Mouse (Mus musculus) brain, embryonic 18.5 days (tissue): ENCODE data around the gene Smtnl1.

ENCODE experiments used
- DNase-seq: peaks from one replicate; pipeline ENCODE4 v3.0.0-alpha.2; 2012; ENCODE audit warnings: low read depth, low spot score

Gene Smtnl1

GRCm38 (mm10) chr2:84822552-84822951, at the start of gene Smtnl1:
TSS of gene Smtnl1 (minus strand) at chr2:84822652.
- no peak for DNase-seq

GRCm38 (mm10) chr2:84870623-84871160, 48.2 kb upstream of the Smtnl1 start:
- DNase-seq: no peak

DNA sequence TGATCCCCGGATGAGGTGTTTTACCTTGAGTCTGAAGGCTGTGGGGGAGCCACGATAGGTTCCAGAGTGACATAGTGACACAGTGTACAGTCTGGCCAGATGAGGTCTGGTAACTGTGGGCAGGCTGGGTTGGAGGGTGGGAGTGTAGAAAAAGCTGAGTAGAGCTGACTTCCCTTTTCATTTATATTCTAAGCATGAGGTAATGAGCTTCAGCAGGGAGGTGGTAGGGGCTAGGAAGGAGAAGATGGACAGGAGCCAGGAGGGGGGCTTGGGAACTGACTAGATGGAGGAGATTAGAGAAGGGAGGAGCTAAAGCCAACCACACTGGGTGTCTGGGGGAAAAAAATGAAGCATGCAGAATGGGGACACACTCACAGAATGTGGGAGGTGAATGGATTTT, 46.5 kb upstream of the Smtnl1 start:
- no peak for DNase-seq

GRCm38 (mm10) chr2:84868521-84868943, 46.1 kb upstream of the Smtnl1 start:
- no peak for DNase-seq

DNA sequence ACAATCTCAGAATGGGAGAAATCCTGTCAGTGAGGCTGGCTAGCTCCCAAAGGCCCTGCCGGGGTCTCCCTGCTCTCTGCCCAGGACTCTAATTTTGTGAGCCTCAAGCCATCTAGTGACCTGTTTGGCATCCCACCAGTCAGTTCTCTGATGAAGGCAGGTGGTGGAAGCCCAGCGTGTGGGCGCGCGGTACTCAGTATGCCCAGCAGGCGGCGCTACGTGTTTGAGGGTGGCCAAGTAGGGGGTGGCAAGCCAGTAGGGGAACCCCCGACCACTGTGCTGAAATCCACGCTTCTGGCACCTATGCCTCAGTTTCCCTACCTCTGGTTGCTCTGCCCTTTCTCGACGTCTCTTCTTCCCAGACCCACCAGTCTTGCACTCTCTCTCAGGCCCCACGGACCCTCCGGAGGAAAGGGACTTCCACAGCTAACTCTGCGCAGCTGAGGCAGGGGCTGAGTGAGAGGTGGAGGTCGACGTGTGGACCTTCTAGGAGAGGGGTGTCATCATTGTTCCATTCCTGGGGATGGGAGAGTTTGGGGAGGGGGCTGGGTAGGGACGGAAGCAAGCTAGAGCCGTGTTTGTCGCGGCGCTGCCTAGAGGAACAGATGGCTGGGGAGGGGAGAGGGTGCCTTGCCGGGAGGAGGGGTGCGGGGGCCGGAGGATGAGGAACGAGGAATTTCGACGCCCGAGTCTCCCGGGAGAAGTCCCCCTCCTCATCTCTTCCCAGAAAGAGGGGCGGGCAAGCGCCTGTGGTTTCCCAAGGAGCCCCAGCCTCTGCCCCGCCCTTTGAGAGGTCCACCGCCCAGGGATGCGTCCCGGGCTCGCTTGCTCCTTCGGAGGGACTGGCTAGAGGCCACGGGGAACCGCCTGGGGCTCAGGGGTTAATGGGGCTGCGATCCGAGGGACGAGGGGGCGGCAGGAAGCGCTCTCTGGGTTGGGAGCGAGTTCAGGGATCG, 43.4 kb upstream of the Smtnl1 start:
- DNase-seq: no peak

DNA sequence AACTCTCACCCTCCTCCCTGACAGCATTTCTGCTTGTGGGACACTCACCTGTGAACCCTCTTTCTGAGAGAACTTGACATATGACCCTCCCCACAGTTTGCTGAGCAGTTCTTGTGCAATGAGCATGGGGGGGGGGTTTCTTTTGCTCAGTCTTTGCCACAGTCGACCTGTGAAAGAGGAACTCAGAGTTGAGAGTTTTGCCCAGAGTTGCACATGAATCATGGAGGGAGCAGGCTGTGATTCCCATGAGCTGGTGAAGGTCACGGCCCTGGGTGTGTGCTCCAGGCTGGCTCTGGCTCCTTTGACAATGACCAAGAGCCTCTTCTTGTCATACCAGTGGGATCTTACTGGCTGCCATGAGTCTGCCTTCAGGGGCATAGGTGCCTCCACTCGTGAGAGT, 39.8 kb upstream of the Smtnl1 start:
- no peak for DNase-seq

DNA sequence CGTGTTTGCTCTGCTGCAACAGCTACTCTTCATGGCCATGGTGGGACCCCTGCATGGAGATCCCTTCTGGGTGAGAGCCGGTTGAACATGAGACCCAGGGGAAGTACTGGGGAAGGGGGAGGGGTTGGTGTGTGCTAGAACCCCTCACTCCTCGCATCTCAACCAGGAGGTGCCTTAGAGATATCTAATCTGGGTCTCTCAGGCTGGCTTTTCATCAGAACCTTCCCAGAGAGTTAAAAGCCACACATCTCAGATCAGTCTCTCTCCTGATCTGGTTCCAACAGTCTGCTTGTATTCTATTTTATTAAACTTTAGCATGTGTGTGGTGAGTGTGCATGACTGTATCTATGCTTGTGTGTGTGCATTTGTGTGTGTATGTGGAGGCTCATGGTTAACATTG, 39.0 kb upstream of the Smtnl1 start:
- no peak for DNase-seq

DNA sequence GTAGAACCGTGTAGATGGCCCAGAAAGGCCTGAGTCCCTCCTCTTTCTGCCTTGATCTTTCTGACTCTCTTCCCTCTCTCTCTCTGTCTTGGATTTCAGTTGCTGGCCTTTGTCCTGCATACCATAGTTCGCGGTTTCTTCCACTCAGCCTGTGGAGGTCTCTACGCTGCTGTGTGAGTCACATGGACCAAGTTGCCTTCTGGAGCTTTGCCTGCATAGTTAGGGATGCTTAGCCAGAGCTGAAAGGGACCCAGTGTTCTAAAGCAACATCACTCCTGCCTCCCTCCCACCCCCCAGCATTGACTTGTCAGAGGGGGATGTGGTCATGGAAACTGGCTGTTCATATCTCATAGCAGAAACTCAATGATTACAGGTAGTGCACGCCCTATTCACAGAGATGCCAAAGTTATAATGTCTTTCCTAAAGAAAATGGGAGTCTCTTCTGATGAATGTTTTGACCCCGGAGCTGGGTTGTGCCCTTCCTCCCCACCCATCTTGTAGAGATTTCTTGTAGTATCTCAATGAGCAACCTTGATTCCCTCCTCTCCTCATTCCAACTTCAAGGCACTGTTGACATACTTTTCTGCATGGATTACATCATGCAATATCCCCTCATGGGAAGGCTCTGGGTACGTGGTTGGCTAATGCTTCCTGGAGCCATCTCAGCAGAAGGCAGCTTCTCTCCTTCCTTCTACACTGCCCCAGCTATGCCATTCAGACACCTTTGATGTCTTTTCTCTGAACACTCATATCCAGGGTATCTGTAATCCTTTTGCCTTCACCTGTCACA, 37.7 kb upstream of the Smtnl1 start:
- DNase-seq: no peak

- DNase-seq: no peak
These were observed 36.1 kb upstream of the Smtnl1 start for GRCm38 (mm10) chr2:84858551-84858950.

- no peak for DNase-seq
These were observed 33.3 kb upstream of the Smtnl1 start for GRCm38 (mm10) chr2:84855732-84856131.

DNA sequence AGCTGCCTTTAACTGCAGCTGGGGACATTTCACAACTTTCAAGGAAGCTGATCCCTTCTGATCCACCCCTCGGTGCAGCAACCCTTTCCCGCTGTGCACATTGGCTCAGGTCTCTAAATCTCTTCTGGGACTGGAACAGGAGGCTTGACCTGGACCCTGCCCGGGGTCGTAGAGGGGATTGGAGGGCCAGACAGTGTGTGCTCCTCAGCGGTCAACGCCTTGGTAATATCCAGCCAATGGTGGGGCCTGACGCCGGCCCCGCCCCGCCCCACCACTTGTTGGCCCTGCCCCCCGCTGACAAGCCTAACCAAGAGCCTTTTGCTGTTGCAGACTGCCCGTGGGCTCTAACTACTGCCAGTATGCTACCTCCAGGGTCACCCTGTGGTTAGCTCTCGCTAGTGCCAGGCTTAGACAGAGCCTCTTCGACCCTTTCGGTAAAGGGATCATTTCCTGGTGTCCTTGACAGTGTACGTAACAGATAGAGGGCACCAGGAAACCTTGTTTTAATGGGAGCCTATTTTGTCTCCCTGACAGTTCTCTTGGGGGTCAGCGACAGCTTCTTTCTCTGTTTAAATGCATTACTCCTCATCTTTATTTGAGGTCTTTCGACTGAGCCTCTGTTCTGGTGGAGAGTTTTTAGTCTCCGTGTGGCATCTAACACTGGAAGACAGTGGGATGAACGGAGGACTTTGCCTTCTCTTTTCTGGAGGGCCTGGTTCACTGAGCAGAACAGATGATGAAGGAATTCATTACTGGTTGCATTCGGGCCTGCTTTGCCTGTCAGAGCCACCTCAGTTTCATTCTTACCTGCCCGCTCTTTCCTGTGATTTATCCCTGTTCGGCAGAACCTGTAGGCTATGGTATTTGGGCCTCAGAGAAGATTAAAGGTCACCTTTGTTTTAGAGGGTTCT, 28.9 kb upstream of the Smtnl1 start:
- no peak for DNase-seq

DNA sequence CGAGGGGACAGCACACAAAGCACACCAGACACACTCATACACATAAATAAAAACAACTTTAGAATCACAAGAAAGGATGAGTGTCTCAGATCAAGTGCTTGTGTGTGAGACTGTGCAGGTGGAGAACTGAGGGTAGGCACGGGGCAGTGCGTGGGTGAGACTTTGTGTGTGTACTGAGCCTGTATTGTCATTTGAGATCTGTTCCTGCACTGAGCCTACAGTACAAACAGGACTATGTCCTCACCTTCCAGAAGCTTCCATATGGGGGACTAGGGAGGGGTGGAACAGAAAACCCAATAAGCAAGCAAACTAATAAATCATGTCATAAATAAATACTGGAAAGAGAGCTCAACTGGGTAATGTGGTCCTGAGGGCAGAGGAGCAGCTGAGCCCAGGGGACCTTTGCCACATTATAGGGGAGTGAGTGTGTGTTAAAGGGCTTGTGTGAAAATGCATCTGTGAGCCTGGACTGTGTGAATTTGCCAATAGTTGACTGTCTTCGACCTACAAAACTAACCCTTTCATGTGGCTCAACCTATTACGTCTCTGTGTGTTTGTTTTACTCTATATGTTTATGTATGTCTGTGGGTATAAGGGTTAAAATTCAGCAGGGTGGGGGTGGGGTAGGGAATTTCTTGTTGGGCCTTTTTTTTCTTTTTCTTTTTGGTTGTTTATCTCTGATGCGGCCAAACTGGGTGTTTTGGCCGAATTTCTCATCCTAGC, 28.1 kb upstream of the Smtnl1 start:
- DNase-seq: no peak

- no peak for DNase-seq
These were observed 22.8 kb upstream of the Smtnl1 start for GRCm38 (mm10) chr2:84845226-84845625.

- no peak for DNase-seq
These were observed 21.2 kb upstream of the Smtnl1 start for GRCm38 (mm10) chr2:84843654-84844053.

GRCm38 (mm10) chr2:84841905-84842304, 19.5 kb upstream of the Smtnl1 start:
- DNase-seq: no peak

GRCm38 (mm10) chr2:84840748-84841563, 18.5 kb upstream of the Smtnl1 start:
- no peak for DNase-seq

DNA sequence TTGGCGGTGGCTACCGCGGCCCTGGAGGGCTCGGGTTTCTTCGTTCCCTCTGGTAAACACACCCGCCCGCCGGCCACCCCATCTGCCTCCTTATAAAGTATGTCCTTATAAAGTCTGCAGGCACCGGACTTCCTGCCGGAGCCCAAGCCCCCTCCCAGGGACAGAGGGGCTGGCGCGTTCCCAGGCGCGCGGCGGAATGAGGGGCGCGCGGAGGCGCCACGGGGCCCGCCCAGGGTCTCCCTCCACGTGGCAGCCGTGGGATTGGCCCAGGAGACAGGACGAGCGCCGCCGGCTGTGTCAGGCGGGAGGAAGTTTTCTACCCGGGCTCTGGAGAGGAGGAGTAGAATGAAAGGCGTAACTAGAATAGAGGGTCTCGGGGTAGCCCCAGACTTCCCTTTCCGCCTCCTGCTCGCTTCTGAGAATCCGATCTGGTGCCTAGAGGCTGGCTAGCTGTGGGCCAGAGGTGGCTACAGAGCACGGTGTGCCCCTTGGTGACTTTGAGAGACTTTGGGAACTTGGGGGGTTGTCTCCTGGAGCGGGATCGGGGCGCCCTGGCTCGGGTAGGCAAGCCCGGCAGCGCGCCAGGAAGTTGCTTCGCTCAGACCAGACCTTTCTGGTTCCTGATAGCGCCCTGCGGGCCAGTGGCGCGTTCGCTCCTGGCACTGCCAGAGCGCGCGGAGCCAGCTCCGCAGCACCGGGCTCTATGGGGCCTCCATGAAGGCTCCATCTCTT, 17.7 kb upstream of the Smtnl1 start:
- DNase-seq: no peak

GRCm38 (mm10) chr2:84838993-84839980, 16.8 kb upstream of the Smtnl1 start:
- no peak for DNase-seq
